Mouse (Mus musculus) erythroblast, embryonic 14.5 days (primary cell): ENCODE measurements around the gene Reep6. TPM values are rescaled to one million over a fixed set of nuclear protein-coding genes. Genes with fewer than 3 reads are reported as not detected.

Experiments used
- H3K27me3 ChIP-seq: 2 replicates; pipeline ENCODE4 v1.6.1; 2012; ENCODE audit warnings: inconsistent platforms; ENCODE audit not compliant: control insufficient read depth
- H3K36me3 ChIP-seq: 2 replicates; pipeline ENCODE4 v1.6.1; 2012; ENCODE audit warnings: mild to moderate bottlenecking, inconsistent platforms; ENCODE audit not compliant: control insufficient read depth
- H3K4me1 ChIP-seq: 2 replicates; pipeline ENCODE4 v1.6.1; 2012; ENCODE audit warnings: inconsistent platforms; ENCODE audit not compliant: control insufficient read depth
- H3K4me3 ChIP-seq: replicated peaks from 2 replicates; pipeline ENCODE3; 2012; ENCODE audit warnings: moderate library complexity, mild to moderate bottlenecking, inconsistent platforms
- H3K9me3 ChIP-seq: 2 replicates; pipeline ENCODE4 v1.6.1; 2012; ENCODE audit warnings: low read length, inconsistent platforms, mixed read lengths; ENCODE audit not compliant: control insufficient read depth
- GATA1 ChIP-seq: IDR thresholded peaks from 2 replicates; pipeline ENCODE4 v1.6.1; 2012; ENCODE audit warnings: low read length, inconsistent platforms, mixed read lengths
- TAL1 ChIP-seq: IDR thresholded peaks from 3 replicates; pipeline ENCODE4 v1.6.1; 2012; ENCODE audit warnings: low read length, inconsistent platforms, mixed read lengths
- polyA plus RNA-seq: library from polyadenylated mRNA; stranded (reverse); fragments of >175 nt; gene quantifications from 2 replicates; pipeline ENCODE4 v1.2.3, GENCODE M21; 2012

The Reep6 gene
- polyA plus RNA-seq, 1 experiment: 21.4 TPM

- Histone ChIP-seq H3K27me3 (peaks cover 12% of the 10 kb centered on the region), H3K9me3 (peaks cover 16% of the 10 kb centered on the region), H3K4me3 (peak overlapping the region; percentile 76), H3K4me1 (peaks cover 67% of the 10 kb centered on the region), H3K36me3 (peaks cover 39% of the 10 kb centered on the region)
- peak; percentile 54; the same call in 2 of the 3 replicates for TF ChIP-seq TAL1
- TF ChIP-seq GATA1: no peak
Observed at GRCm38 (mm10) chr10:80384709-80385108, 55.0 kb downstream of the Reep6 start.

GRCm38 (mm10) chr10:80385310-80385709 lies 55.6 kb downstream of the Reep6 start:
- TF ChIP-seq TAL1: no peak
- no peak for TF ChIP-seq GATA1
- H3K9me3 ChIP-seq: peaks cover 16% of the 10 kb centered on the region
- H3K36me3 ChIP-seq: peaks cover 39% of the 10 kb centered on the region
- peaks cover 12% of the 10 kb centered on the region for H3K27me3 ChIP-seq
- H3K4me1 ChIP-seq: peaks cover 67% of the 10 kb centered on the region
- H3K4me3 ChIP-seq: peak overlapping the region; percentile 76

Other genes starting within 250 kb of the Reep6 start
- gene Sbno2, start 224.4 kb upstream of the Reep6 start, polyA plus RNA-seq: 3.4 and 3.9 TPM in 2 replicates
- 69.2 and 71.6 TPM in 2 replicates for gene Stk11, start 214.2 kb upstream of the Reep6 start, polyA plus RNA-seq
- gene Atp5d, start 191.3 kb upstream of the Reep6 start, polyA plus RNA-seq: 139 and 144 TPM in 2 replicates
- 0.15 and 0.52 TPM in 2 replicates for gene Cbarp, start 189.1 kb upstream of the Reep6 start, polyA plus RNA-seq
- gene Midn, start 181.7 kb upstream of the Reep6 start, polyA plus RNA-seq: 7.0 and 9.3 TPM in 2 replicates
- gene Cirbp, start 164.0 kb upstream of the Reep6 start, polyA plus RNA-seq: 3.9 and 4.3 TPM in 2 replicates
- gene 1600002K03Rik, start 157.0 kb upstream of the Reep6 start, polyA plus RNA-seq: 0.60 and 0.99 TPM in 2 replicates
- 0.10 and 0.16 TPM in 2 replicates for gene Efna2, start 150.5 kb upstream of the Reep6 start, polyA plus RNA-seq
- gene Mum1, start 103.5 kb upstream of the Reep6 start, polyA plus RNA-seq: 4.2 and 4.7 TPM in 2 replicates
- 19.0 and 28.9 TPM in 2 replicates for gene Ndufs7, start 80.8 kb upstream of the Reep6 start, polyA plus RNA-seq
- 0.11 and 0.20 TPM in 2 replicates for gene Gamt, start 68.9 kb upstream of the Reep6 start, polyA plus RNA-seq
- gene Dazap1, start 68.5 kb upstream of the Reep6 start, polyA plus RNA-seq: 76.5 and 84.5 TPM in 2 replicates
- gene Rps15, start 37.5 kb upstream of the Reep6 start, polyA plus RNA-seq: 998 and 1,528 TPM in 2 replicates
- under 0.01 TPM in 1 of 2 replicates, not detected in the other for gene Apc2, start 34.0 kb upstream of the Reep6 start, polyA plus RNA-seq
- gene 2310011J03Rik, start 9.4 kb upstream of the Reep6 start, polyA plus RNA-seq: 10.6 and 12.9 TPM in 2 replicates
- 0.55 and 0.65 TPM in 2 replicates for gene Pcsk4, start 455 bp upstream of the Reep6 start, polyA plus RNA-seq
- 2.2 and 2.6 TPM in 2 replicates for gene Adamtsl5, start 18.5 kb downstream of the Reep6 start, polyA plus RNA-seq
- not detected in 2 replicates for gene Plk5, start 26.5 kb downstream of the Reep6 start, polyA plus RNA-seq
- gene Mex3d, start 57.7 kb downstream of the Reep6 start, polyA plus RNA-seq: 0.53 and 0.55 TPM in 2 replicates
- gene Mbd3, start 69.6 kb downstream of the Reep6 start, polyA plus RNA-seq: 24.1 and 26.2 TPM in 2 replicates
- 197 and 289 TPM in 2 replicates for gene Uqcr11, start 76.9 kb downstream of the Reep6 start, polyA plus RNA-seq
- gene Tcf3, start 103.7 kb downstream of the Reep6 start, polyA plus RNA-seq: 61.1 and 64.8 TPM in 2 replicates
- not detected in 2 replicates for gene Onecut3, start 164.9 kb downstream of the Reep6 start, polyA plus RNA-seq
- gene Atp8b3, start 209.2 kb downstream of the Reep6 start, polyA plus RNA-seq: 0.01 and 0.03 TPM in 2 replicates
- gene Rexo1, start 231.6 kb downstream of the Reep6 start, polyA plus RNA-seq: 14.5 and 15.5 TPM in 2 replicates
- gene Klf16, start 247.4 kb downstream of the Reep6 start, polyA plus RNA-seq: 19.9 and 21.2 TPM in 2 replicates